Mouse (Mus musculus): ENCODE data around the gene Slc22a19.
"Not testable (repeated sequence)": the region's sequence is repeated elsewhere in the genome, so short reads cannot be mapped to it uniquely, and the experiment has no call there.

The Slc22a19 gene

GRCm38 (mm10) chr19:7711148-7711547 lies at the start of gene Slc22a19:
Gene Slc22a19 (minus strand): TSS chr19:7711310.
- in situ Hi-C loops (cut with MboI): no loop called here

GRCm38 (mm10) chr19:7753371-7753770 lies 42.3 kb upstream of the Slc22a19 start:
- in situ Hi-C loops (cut with MboI): not testable (repeated sequence)

GRCm38 (mm10) chr19:7729543-7729942 lies 18.4 kb upstream of the Slc22a19 start:
- in situ Hi-C loops (cut with MboI): no loop called here

- in situ Hi-C loops (cut with MboI): not testable (repeated sequence)
Measured at GRCm38 (mm10) chr19:7693104-7693503, 18.0 kb downstream of the Slc22a19 start.

- in situ Hi-C loops (cut with MboI): no loop called here
Measured at GRCm38 (mm10) chr19:7691259-7691658, 19.9 kb downstream of the Slc22a19 start.

GRCm38 (mm10) chr19:7687988-7688387 lies 23.1 kb downstream of the Slc22a19 start:
- in situ Hi-C loops (cut with MboI): no loop called here

GRCm38 (mm10) chr19:7672033-7672432 lies 39.1 kb downstream of the Slc22a19 start:
- in situ Hi-C loops (cut with MboI): no loop called here

- in situ Hi-C loops (cut with MboI): no loop called here
Measured at GRCm38 (mm10) chr19:7648913-7649666, 62.0 kb downstream of the Slc22a19 start.

GRCm38 (mm10) chr19:7633786-7634185 lies 77.3 kb downstream of the Slc22a19 start:
- in situ Hi-C loops (cut with MboI): no loop called here

- in situ Hi-C loops (cut with MboI): no loop called here
Measured at GRCm38 (mm10) chr19:7633021-7633420, 78.1 kb downstream of the Slc22a19 start.
